Mouse (Mus musculus) gastrocnemius, postnatal 25 days (tissue): Measurements from ENCODE around the gene Arhgef17. TPM values are rescaled to one million over a fixed set of nuclear protein-coding genes. Genes with fewer than 3 reads are reported as not detected.

ENCODE experiments used
- DNase-seq: peaks from one replicate; pipeline ENCODE4 v3.0.0; 2022
- total RNA-seq, 2 experiments: library from RNA; stranded (reverse); gene quantifications; 1 replicate in 1 of 2; 2 replicates in 1 of 2; pipeline ENCODE4 v1.2.3; 2021

The Arhgef17 gene
- total RNA-seq, 2 experiments from 2014 or later: 16.4 to 20.8 TPM

DNA sequence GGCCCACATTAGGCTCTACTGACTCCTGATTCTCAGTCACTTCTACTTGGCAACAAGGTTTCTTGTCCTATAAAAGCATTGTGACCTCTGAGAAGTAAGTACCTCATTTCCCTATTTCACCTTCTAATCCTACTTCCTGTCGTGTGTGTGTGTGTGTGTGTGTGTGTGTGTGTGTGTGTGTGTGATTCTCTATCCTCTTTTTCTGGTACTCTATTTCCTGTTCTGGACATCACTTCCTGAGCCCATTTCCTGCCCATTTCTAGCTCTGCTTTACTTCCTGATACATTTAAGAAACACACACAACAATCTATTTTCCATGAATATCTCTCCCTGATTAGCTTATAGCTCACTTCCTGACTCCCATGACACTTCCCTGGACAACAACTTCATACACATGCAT is 56.1 kb downstream of the Arhgef17 start:
- no peak for DNase-seq

DNA sequence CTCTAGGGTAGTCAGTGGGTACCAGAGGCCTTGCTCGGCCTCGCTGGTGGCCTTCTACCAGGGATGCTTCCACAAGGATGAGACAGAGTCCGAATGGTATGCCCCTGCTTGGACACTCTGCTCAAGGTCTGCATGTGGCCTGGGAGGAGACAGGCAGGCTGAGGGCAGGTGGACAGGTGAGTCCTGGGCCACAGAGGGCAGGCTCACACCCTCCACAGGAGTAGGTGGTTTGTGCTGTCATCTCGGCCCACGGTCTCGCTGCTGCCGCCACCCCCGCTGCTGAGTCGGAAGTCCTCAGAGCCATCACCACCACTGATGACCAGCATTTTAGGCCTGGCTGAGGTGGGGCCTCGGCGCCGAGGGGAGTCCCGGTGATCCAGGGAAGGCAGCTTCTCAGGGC is 58.7 kb downstream of the Arhgef17 start:
- DNase-seq: no peak

DNA sequence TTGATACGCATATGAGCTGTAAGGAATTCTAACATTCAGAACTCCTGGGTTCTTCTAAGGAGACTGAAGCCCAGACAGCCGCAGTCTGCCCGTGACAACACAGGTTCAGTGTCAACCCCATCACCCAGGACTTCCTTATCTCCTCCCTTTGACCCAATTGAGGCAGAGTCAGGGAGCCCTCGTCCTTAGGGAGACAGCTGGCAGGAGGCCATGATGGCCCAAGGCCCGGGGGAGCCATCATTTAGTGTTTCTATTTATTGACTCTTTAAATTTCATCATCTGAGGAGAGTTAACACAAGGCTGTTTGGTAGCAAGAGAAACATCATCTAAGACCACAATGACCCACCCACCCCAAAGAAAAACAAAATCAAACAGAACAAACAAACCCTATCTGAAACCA is 60.0 kb downstream of the Arhgef17 start:
- no peak for DNase-seq

DNA sequence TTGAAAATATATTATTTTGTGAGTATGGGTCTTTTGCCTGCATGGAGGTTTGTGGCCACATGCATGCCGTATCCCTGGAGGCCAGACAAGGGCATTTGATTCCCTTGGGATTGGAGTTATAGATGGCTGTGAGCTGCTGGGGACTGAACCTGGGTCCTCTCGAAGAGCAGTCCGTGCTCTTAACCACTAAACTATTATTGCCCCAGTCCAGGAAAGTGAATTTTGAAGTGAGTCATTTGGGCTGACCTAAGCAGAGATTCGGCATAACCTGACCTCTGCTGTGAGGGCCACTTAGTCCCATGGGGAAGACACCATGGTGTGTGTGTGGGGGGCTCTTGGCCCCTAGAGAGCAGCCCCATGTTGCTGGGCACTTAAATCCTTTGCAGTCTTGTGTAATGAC is 60.6 kb downstream of the Arhgef17 start:
- no peak for DNase-seq

DNA sequence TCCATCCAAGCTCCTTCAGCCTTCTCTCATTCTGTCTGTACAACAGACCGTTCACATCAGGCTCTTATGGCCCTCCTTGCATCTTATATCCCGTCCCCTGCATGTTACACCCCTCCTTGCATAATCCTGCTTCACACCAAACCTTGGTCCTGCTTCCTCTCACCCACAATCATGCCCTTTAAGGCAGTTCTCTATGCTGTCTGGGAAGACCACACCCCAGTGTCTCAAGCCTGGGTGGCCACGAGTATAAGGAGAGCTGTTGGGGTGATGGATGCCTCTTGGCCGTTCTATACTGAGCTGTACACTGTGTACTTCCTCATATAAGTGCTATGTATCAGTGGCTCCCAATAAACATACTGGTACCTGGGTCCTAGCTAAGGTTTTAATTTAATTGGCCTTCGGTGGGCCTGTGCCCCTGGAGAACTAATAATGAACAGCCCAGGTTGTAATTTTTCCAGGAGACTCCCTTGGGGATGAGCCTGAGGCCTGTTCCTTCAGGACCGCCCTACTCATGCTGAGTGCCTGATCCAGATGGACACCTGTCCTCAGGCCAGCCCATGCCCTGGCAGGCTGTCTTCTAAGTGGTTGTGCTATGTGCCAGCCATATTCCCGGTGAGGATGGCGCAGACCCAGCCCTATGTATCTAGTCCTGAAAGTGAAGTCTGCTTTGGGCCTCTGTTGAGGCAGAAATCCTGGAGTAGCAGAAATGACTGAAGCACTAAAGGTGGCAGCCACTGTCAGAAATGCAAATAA is 61.9 kb downstream of the Arhgef17 start:
- no peak for DNase-seq

DNA sequence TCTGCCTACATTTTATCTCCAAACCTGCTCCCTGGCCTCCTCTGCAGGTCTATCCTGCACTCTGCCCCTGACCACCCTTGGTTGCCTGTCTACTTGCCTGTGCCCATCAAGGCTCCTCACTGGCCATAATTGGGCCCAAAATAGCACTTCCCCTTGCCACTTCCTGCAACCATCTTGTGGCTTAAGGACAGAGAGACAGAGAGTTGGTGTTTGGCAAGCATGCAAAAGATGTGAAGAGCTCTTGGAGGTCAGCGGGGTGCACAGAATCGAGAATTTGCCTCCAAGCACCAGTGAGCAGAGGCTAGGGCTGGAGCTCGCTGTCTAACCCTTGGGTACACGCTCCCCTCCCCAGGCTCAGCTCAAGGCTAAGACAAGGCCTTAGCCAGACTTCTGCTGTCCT is 63.4 kb downstream of the Arhgef17 start:
- no peak for DNase-seq

DNA sequence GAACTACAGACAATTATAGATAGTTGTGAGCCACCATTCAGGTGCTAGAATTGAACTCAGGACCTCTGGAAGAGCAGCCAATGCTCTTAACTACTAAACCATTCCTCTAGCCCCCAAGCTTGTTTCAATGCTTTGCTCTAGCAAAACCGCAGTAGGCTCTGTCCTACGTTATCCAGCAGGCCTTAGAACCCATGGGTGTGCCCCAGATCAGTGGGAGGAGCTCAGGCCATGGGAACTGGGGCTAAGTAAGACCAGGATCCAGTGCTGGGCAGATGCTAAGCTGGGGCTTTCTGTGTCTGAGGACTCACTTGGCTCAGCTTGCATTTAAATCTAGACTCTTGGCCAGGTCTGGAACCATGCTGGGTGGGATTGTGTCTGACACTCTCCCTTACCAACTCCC is 64.3 kb downstream of the Arhgef17 start:
- DNase-seq: no peak

DNA sequence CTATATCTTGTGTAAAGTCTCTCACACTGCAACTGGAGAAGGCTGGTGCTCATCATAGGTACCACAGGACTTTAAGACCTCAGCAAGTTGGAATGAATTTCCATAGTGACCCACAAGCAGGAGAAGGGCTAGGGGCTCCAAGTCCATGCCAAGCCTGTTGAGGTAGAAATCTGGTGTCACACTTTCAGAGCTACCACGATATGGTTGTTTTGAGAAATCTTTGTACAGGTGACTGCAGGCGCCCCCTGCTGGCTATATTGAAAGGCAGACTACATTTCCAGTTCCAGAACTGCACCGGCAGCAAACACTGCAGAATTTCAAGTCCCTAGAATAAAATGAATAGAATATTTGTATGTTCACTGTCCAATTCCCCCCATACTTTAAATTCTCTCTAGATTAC is 65.2 kb downstream of the Arhgef17 start:
- DNase-seq: no peak

DNA sequence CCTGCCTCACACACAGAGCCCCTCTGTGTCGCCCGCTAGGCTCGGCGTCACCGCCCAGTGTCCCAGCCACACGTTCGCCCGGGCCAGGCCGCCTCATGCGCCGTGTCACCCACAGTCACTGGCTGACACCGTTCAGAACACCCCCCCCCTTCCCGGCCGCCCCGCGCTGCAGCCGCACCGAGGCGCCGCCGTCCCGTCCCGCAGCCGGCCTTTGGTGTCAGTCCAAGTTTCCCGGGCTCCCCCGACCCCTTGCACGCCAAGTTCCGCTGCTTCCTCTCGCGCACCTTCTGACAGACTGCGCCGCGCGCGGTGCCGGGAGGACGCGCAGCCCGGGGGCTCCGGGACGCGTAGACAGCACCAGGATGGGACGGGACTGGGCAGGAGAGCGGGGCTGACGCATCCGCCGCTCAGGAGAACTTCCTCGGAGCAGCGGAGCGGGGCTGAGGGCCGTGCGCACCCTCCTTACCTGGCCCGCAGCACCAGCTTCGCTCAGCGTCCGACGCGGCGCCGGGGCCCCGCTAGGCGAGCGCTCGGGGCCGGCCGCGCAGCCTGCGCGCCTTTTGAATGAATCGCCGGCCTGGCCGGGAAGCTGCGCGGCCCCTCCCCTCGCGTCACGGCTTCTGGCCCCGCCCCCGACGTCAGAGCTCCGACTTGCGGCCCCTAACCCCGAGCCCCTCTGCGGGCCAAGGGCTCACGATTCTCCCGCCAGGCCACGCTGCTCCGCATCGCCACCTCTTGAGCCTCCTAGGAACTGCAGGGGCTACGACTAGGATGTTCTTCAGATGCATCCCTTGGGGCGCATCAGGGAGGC is 68.9 kb downstream of the Arhgef17 start, which contains the start of gene Relt:
Gene Relt (minus strand): TSS at position 619 of the 811 bp plus-strand sequence.
- DNase-seq: peak; percentile 93

DNA sequence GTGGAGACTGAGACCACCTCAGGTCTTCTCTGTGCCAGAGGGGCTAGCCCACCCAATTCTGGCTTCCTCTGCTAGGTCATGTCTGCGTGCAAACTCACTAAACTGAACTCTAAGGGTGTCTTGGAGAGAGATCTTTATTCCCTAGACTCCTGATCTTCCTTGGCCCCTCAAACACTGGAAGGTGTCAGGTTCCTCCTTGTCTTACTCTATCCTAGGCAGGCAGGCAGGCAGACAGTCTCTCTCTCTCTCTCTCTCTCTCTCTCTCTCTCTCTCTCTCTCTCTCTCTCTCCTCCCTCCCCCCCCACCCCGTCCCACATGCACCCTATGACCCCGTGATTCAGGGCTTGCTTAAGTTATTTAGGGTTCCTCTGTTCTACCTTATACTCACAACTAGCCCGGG is 69.6 kb downstream of the Arhgef17 start:
- no peak for DNase-seq

DNA sequence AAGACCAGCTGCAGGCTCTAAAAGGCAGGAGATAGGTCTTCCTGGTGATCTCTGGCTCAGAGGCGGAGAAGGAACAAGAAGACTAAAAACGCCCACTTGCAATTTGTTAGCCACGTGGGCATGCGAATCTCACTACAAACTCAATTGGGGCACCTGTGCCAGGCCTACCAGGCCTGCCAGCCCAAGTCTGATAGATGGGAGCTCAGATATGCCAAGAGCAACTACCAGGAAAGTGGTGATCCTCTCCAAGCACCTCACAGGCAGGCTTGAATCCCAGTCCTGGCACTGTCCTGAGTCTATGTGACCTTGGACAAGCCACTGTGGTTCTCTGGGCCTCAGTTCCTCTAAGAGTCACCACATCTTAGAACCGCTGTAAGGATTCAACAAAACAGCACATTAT is 70.7 kb downstream of the Arhgef17 start:
- peak; percentile 58 for DNase-seq

DNA sequence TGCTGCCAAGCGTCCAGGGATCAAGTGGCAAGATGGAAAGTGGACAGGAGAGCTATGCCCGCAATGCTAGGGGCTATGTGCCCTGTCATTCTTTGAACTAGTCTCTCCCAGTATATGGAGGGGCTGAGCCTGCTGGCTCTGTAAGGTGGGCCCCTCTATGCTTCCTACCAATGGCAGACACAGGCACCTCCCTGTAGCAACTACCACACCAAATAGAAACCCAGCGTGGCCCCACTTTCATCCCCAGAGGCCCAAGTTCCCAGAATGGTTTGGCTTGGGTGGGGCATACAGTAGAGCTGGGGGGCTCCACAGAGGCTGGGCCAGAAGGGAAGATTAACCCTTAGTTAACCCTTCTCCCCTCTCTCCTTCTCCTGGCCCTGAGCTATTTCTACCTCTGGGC is 71.5 kb downstream of the Arhgef17 start:
- DNase-seq: no peak

DNA sequence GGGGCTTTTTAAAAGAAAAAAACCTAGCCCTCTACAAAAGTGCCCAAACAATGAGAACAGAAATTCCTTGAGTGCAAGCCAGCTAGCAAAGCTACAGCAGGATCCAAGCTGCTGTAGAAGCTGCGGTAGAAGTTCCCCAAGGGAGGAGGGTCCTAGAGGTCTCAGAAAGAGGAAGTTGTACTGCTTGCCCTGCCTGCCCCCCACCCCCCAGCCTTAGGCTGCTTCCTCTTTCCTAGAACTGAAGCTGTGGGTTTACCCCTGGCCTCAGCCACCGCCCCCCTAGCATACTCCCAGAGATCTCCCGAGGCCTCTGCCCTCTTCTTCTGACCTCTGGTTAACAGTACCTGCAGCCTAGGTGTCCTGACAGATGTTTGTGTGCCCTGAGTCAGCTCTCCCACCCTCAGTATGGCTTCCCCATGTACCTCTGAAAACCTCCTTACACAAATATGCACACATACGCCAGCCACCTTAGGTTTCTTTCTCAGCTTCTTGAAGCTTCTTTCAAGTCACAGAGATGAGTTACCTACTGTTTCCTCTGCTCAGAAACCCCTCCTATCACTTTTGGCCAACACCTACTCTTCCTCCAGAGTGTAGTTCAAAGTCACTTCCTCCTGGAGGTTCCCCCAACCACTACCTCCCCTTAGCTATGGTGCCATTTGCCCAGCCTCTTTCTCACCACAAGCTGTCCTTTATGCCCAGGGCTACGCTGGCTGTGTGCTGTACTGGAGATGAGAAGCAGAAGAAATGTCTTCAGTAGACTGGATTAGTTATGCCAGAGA is 75.9 kb downstream of the Arhgef17 start:
- DNase-seq: peak; percentile 61

DNA sequence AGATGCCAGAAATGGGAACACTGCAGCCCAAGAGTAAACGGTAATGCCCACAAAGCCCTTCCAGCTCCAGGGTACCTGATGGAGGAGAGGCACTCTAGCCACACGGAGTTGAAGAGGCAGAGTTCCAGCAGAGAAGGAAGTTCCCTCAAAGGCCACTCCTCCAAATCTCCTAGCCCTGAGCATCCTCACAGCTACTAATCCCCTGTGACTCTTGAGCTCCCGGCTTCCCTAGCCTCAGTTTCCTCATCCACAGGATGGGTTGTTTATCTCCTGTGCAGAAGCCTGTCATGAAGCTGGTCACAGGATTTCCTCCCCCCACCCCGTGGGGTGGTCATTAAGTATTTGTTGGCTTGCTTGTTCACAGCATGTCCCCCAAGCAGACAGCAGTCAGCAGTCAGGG is 76.6 kb downstream of the Arhgef17 start:
- DNase-seq: no peak

DNA sequence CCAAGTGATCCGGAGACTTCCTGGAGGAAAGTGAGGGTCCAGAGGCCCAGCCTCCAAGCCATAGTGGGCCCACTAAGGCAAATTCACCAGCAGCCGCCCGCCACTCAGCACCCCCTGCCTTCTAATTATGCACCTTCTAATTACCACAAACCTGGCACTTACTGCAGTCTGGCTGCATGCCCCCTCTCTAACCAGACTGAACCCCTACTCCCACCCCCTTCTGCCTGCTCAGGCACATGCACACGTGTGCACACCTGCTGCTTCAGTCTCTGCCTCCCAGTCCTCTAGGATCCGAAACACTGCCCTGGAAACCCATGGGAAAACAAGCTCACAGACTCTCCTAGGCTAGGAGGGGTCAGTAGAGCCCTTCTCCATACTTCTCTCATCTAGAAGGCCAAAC is 77.0 kb downstream of the Arhgef17 start:
- no peak for DNase-seq

DNA sequence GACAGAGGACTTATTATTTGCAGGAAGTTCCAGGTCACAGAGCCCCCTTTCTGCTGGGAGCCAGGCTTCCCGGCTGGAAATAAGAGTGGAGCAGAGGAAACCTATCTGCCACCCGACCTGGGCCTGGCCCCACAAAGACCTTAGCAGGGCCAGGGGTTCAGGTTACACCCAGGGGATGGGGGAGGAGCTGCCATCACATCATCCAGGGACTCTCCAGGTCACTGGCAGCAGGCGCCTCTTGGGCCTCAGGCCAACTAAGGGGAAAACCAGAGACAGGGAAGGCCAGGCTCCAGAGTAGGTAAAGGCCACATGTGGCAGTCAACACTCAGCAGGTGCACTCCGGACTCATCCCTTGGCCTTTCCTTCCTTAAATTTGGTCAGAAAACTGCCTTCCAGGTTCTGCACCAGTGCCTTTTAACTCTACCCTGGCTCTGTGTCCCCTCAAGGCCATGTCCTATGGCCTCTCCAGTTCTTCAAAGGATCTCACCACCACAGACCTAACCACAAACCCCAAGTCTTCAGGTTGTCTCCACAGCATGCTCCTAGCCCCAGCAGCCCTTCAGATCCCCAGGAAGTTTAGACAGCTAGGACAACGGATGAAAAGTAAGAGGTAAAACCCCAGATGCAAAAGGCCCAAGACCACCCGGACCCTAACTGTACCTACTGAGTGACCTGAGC is 77.6 kb downstream of the Arhgef17 start:
- peak; percentile 68 for DNase-seq

DNA sequence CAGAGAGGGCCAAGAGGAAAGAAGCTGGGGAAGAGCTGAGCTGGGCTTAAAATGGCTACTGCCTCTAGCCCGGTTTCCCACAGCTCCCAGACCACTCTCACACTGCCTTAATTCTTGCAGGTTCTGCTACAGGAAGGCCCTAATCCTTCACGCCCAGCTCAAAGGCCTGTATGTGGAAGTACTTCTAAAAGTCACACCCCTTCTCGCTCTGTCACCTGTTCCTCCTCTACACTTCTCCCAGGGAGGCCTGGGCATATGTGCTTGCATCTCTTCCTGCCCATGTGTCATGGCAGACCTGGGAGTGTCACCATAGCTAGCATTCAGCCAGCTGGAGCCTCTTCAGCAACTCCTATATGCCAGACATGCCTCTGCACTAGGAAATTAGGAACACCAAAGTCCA is 78.5 kb downstream of the Arhgef17 start:
- no peak for DNase-seq

DNA sequence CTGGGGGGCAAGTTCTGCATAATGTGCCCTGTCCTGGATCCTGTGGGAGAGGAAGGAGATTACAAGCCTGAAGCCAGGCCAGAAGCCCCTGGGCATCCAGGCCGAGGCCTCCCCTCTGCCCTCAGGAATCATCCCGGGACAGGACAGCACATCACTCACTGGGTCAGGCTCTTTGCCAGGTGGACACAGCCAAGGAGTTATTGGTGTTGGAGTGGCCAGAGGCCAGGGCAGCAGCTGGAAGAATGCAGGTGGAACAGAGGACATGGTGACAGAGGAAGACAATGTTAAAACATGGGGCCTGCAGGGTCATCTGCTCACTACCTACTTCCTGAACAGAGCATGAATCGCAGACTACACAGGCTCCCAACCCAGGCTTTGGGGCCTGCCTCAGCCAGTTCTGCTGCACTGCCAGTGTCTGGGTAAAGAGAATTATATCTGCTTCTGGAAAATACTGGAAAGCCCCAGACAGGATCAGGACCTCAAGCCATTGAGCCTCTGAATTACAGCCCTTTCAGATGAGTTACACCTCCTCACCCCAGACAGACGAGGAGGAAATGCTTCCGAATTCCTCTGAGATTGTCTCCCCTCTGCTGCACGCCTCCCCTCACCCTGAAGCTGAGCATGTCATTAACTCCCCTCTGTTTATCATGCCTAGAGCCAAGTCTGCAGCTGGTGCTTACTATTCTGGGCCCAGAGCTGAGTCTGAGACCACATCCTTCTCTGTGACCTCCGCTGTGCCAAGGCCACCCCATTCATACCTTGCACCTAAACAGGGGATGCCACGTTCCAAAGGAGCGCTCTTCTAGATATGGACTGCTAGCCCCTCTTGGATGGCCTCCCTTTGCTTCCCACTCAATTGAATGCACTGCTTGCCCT is 80.2 kb downstream of the Arhgef17 start:
- peak; percentile 47 for DNase-seq

DNA sequence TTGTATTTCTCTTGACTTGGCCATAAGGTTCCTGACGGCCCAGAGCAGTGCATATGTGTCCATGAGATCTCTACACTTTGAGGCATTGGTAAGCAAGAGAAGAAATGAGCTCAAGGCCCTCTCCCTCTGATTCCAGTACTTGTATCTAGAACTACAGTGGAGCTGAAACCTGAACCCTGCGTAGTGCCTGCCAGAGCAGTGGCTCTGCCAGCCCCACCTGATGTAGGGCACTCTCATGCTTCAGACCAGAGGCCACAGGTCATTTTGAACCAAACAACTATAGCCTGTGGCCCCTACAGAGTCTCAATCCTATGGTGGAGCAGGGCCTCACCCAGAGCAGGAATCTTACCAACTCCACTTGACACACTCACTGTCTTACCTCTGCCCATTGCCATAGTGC is 82.4 kb downstream of the Arhgef17 start:
- DNase-seq: peak; percentile 41

DNA sequence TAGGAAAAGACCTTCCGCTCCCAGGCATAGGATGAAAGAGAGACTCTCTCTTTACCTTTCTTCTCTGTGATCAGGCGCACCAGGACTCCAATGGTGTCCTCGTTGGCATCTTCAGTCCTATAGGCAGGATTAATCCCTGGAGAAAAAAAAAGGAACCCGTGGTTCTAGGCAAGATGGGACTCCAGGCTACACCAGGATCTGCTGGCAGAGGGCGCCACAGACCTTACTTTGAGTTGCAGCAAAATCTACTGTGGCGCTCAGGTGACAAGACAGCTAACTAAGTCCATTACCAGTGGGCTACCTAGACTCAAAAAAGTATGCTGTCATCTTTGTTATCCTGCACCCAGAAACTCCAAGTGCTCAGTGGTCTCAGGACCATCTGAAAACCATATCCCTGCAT is 83.2 kb downstream of the Arhgef17 start:
- DNase-seq: peak; percentile 40

DNA sequence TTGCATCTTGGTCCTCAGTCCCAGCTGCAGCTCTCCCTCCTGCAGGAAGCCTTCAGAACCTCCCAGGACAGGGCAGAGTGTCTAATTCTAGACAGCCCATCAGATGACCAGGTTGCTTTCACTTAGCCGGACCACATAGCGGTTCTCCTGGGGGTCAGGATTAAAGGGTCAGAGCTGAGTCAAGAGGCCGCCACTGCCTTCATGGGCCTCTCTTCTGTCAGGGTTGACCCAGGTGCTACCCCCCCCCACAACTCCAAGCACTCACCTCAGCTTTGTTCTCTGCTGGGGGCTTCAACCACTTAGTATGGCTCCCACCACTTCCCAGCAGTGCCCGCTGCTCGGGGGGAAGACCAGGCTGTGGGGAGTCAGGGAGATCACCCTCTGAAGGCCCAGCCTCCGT is 84.8 kb downstream of the Arhgef17 start:
- no peak for DNase-seq
